Mouse (Mus musculus) intestine, embryonic 15.5 days (tissue): ENCODE measurements around the gene Epb41l4b. TPM values are rescaled to one million over a fixed set of nuclear protein-coding genes. Genes with fewer than 3 reads are reported as not detected.

Experiments
- ATAC-seq: fragments of 200-750 bp; cut with Nextera tagmentation; 2 replicates; pipeline ENCODE4 v1.8.0; 2017; ENCODE audit warnings: moderate TSS enrichment, moderate library complexity
- H3K27ac ChIP-seq: fragments of 300-500 bp; sonication (generic); 2 replicates; pipeline ENCODE4 v1.5.1; 2015; ENCODE audit warnings: mild to moderate bottlenecking, inconsistent platforms
- H3K27me3 ChIP-seq: fragments of 300-500 bp; sonication (generic); replicated peaks from 2 replicates; pipeline ENCODE4 v1.6.1; 2015; ENCODE audit warnings: inconsistent platforms
- H3K36me3 ChIP-seq: fragments of 300-500 bp; sonication (generic); 2 replicates; pipeline ENCODE4 v1.6.1; 2015; ENCODE audit warnings: inconsistent platforms
- H3K4me1 ChIP-seq: fragments of 300-500 bp; sonication (generic); replicated peaks from 2 replicates; pipeline ENCODE4 v1.6.1; 2015; ENCODE audit warnings: inconsistent platforms
- H3K4me2 ChIP-seq: fragments of 300-500 bp; sonication (generic); replicated peaks from 2 replicates; pipeline ENCODE4 v1.6.1; 2015; ENCODE audit warnings: mild to moderate bottlenecking, inconsistent platforms
- H3K4me3 ChIP-seq: fragments of 300-500 bp; sonication (generic); replicated peaks from 2 replicates; pipeline ENCODE4 v1.5.1; 2015; ENCODE audit warnings: inconsistent platforms
- H3K9ac ChIP-seq: fragments of 300-500 bp; sonication (generic); 2 replicates; pipeline ENCODE4 v1.6.1; 2015; ENCODE audit warnings: inconsistent platforms
- H3K9me3 ChIP-seq: fragments of 300-500 bp; sonication (generic); 2 replicates; pipeline ENCODE4 v1.6.1; 2016; ENCODE audit warnings: inconsistent platforms
- WGBS: fragments of 180-500 bp; shearing (Covaris S2); methylation state at CpG from one replicate; pipeline ENCODE4 v1.1.7; 2015; 5-methylcytosine and 5-hydroxymethylcytosine counted together
- polyA plus RNA-seq: library from polyadenylated mRNA; unstranded; fragments of >200 nt; fragmentation: Nextera tagmentation; extraction: Ambion mirVana; gene quantifications from 2 replicates; pipeline ENCODE4 v1.2.1, GENCODE M21; 2015

The Epb41l4b gene
- polyA plus RNA-seq, 1 experiment from 2014 or later, result 22.2 TPM

- Histone ChIP-seq H3K27me3 (no peaks in the 10 kb centered on the region), H3K4me1 (peaks cover 21% of the 10 kb centered on the region; the same call in 1 of the 2 replicates), H3K4me3 (no peak overlapping the region), H3K27ac (no peak overlapping the region), H3K36me3 (no peaks in the 10 kb centered on the region), H3K4me2 (no peak overlapping the region), H3K9ac (no peak overlapping the region), H3K9me3 (no peaks in the 10 kb centered on the region)
- 73% methylated on average over 1 of the region's 1 CpGs for WGBS
- no peak for ATAC-seq
These were observed 25.0 kb upstream of the Epb41l4b start for GRCm38 (mm10) chr4:57168277-57168676.

GRCm38 (mm10) chr4:57166922-57167870 is 24.0 kb upstream of the Epb41l4b start:
- Histone ChIP-seq H3K27ac (peak overlapping the region; percentile 48), H3K9ac (no peak overlapping the region), H3K9me3 (no peaks in the 10 kb centered on the region), H3K36me3 (no peaks in the 10 kb centered on the region), H3K27me3 (no peaks in the 10 kb centered on the region), H3K4me2 (no peak overlapping the region), H3K4me1 (peaks cover 18% of the 10 kb centered on the region; the same call in 1 of the 2 replicates), H3K4me3 (no peak overlapping the region)
- ATAC-seq, result peak; percentile 81
- WGBS, result 47% methylated on average over 12 of the region's 12 CpGs

- Histone ChIP-seq H3K27me3 (no peaks in the 10 kb centered on the region), H3K4me3 (no peak overlapping the region), H3K36me3 (no peaks in the 10 kb centered on the region), H3K4me2 (no peak overlapping the region), H3K27ac (no peak overlapping the region), H3K4me1 (peaks cover 8% of the 10 kb centered on the region; the same call in 1 of the 2 replicates), H3K9ac (no peak overlapping the region), H3K9me3 (no peaks in the 10 kb centered on the region)
- no peak for ATAC-seq
- 50% methylated on average over 3 of the region's 3 CpGs for WGBS
These were observed 22.4 kb upstream of the Epb41l4b start for GRCm38 (mm10) chr4:57165654-57166053.

GRCm38 (mm10) chr4:57164578-57165210 is 21.5 kb upstream of the Epb41l4b start:
- no peaks in the 10 kb centered on the region for H3K9me3 ChIP-seq
- H3K9ac ChIP-seq, result no peak overlapping the region
- no peaks in the 10 kb centered on the region for H3K27me3 ChIP-seq
- H3K4me3 ChIP-seq, result no peak overlapping the region
- no peak overlapping the region for H3K4me2 ChIP-seq
- peak overlapping the region; percentile 59 for H3K27ac ChIP-seq
- peaks cover 11% of the 10 kb centered on the region for H3K4me1 ChIP-seq
- H3K36me3 ChIP-seq, result no peaks in the 10 kb centered on the region
- WGBS, result 68% methylated on average over 9 of the region's 9 CpGs
- ATAC-seq, result peak; percentile 70

GRCm38 (mm10) chr4:57162789-57163722 is 19.8 kb upstream of the Epb41l4b start:
- Histone ChIP-seq H3K4me2 (no peak overlapping the region), H3K27ac (no peak overlapping the region), H3K36me3 (no peaks in the 10 kb centered on the region), H3K27me3 (no peaks in the 10 kb centered on the region), H3K9ac (no peak overlapping the region), H3K4me3 (no peak overlapping the region), H3K9me3 (no peaks in the 10 kb centered on the region), H3K4me1 (peaks cover 11% of the 10 kb centered on the region)
- ATAC-seq, result no peak
- 50% methylated on average over 10 of the region's 10 CpGs for whole genome bisulfite sequencing

GRCm38 (mm10) chr4:57160571-57160970 is 17.3 kb upstream of the Epb41l4b start:
- no peak overlapping the region for H3K4me3 ChIP-seq
- ATAC-seq, result no peak

GRCm38 (mm10) chr4:57156549-57157169 is 13.4 kb upstream of the Epb41l4b start:
- Histone ChIP-seq H3K36me3 (no peaks in the 10 kb centered on the region), H3K9ac (no peak overlapping the region), H3K4me1 (peaks cover 29% of the 10 kb centered on the region), H3K27ac (0 out of 2 replicates have a peak overlapping the region, but pooled peaks have one; percentile 4), H3K27me3 (no peaks in the 10 kb centered on the region), H3K4me3 (no peak overlapping the region), H3K9me3 (no peaks in the 10 kb centered on the region), H3K4me2 (no peak overlapping the region)
- 66% methylated on average over 8 of the region's 8 CpGs for WGBS
- ATAC-seq, result 0 out of 2 replicates have a peak, but pooled peaks have one; percentile 32

More at GRCm38 (mm10) chr4:57160571-57160970, 17.3 kb upstream of the Epb41l4b start:
- Histone ChIP-seq H3K27me3 (no peaks in the 10 kb centered on the region), H3K4me1 (peaks cover 12% of the 10 kb centered on the region), H3K4me2 (no peak overlapping the region), H3K36me3 (no peaks in the 10 kb centered on the region), H3K27ac (no peak overlapping the region), H3K9ac (no peak overlapping the region), H3K9me3 (no peaks in the 10 kb centered on the region)
- WGBS, result 76% methylated on average over 7 of the region's 7 CpGs

- Histone ChIP-seq H3K9me3 (no peaks in the 10 kb centered on the region), H3K36me3 (no peaks in the 10 kb centered on the region), H3K4me1 (peaks cover 27% of the 10 kb centered on the region), H3K4me2 (peak overlapping the region; percentile 51), H3K9ac (peak overlapping the region; percentile 26; the same call in 1 of the 2 replicates), H3K27ac (peak overlapping the region; percentile 92), H3K4me3 (no peak overlapping the region), H3K27me3 (no peaks in the 10 kb centered on the region)
- 34% methylated on average over 8 of the region's 8 CpGs for WGBS
- peak; percentile 81 for ATAC-seq
These were observed 10.6 kb upstream of the Epb41l4b start for GRCm38 (mm10) chr4:57153838-57154237.

GRCm38 (mm10) chr4:57153068-57153835 is 10.0 kb upstream of the Epb41l4b start:
- Histone ChIP-seq H3K36me3 (no peaks in the 10 kb centered on the region), H3K27ac (peak overlapping the region; percentile 92), H3K9me3 (no peaks in the 10 kb centered on the region), H3K4me1 (peaks cover 27% of the 10 kb centered on the region), H3K27me3 (no peaks in the 10 kb centered on the region), H3K9ac (peak overlapping the region; percentile 26; the same call in 1 of the 2 replicates), H3K4me2 (peak overlapping the region; percentile 51), H3K4me3 (no peak overlapping the region)
- 9% methylated on average over 9 of the region's 9 CpGs for WGBS
- peak; percentile 95 for ATAC-seq

- no peaks in the 10 kb centered on the region for H3K36me3 ChIP-seq
- H3K9me3 ChIP-seq, result no peaks in the 10 kb centered on the region
- H3K9ac ChIP-seq, result no peak overlapping the region
- ATAC-seq, result no peak
- H3K27me3 ChIP-seq, result no peaks in the 10 kb centered on the region
- 60% methylated on average over 3 of the region's 3 CpGs for WGBS
- peaks cover 10% of the 10 kb centered on the region for H3K4me1 ChIP-seq
- H3K4me2 ChIP-seq, result no peak overlapping the region
- no peak overlapping the region for H3K4me3 ChIP-seq
- no peak overlapping the region for H3K27ac ChIP-seq
These were observed 4.9 kb upstream of the Epb41l4b start for GRCm38 (mm10) chr4:57148182-57148581.
